In genomic region chr9:7897502-7897901, GRCm38 (mm10) we compare ENCODE assay signal across 8 mouse cellular contexts. TPM values are rescaled to one million over a fixed set of nuclear protein-coding genes. Genes with fewer than 3 reads are reported as not detected.
A peak's percentile ranks its signal among the peaks of the same experiment; 100 is the strongest.
DNase-seq lines count a peak whose midpoint lies in the region; ATAC-seq and TF ChIP-seq lines count a peak whose summit lies in the region.

No protein-coding gene starts in this region.

- no peaks in the 10 kb centered on the region for H3K4me1 ChIP-seq in heart, embryonic 12.5 days (replicated peaks)
- H3K4me1 ChIP-seq in kidney, postnatal 0 days (replicated peaks; ENCODE audit: insufficient read depth, low read length): no peaks in the 10 kb centered on the region

- TF ChIP-seq CTCF in kidney, postnatal 0 days (IDR thresholded peaks at IDR 0.05; ENCODE audit: low read depth): peak; percentile 90

- 0 out of 2 replicates have a peak, but pooled peaks cover 4% of the 10 kb centered on the region for H3K9me3 ChIP-seq in heart, embryonic 12.5 days (replicated peaks)
- no peaks in the 10 kb centered on the region for H3K9me3 ChIP-seq in kidney, postnatal 0 days (replicated peaks; ENCODE audit: low read length)

- peak; percentile 85 to 88 for DNase-seq in B cell, adult 2 months
- DNase-seq in adrenal gland, postnatal 10 days: peak; percentile 78
- peak; percentile 61 for DNase-seq in embryo, embryonic 9.5 days (ENCODE audit: extremely low spot score)
- DNase-seq in kidney, postnatal 0 days (ENCODE audit: low spot score): peak; percentile 81
- DNase-seq in liver: peak; percentile 62
- DNase-seq in spleen, postnatal 14 days (ENCODE audit: low spot score in 2 of 2): peak; percentile 38 to 63

- H3K27ac ChIP-seq in heart, embryonic 12.5 days (ENCODE audit: poor library complexity, severe bottlenecking): no peak overlapping the region
- no peak overlapping the region for H3K27ac ChIP-seq in kidney, postnatal 0 days

- peak; percentile 57; the same call in 1 of the 2 replicates for ATAC-seq in heart, embryonic 12.5 days (ENCODE audit: insufficient number of reproducible peaks, low FRiP score)
- peak; percentile 77 for ATAC-seq in kidney, postnatal 0 days (replicated peaks; ENCODE audit: low FRiP score, low read depth)
- ATAC-seq in monocyte, adult 5-6 weeks (replicated peaks; ENCODE audit: insufficient number of reproducible peaks, low FRiP score, low TSS enrichment, poor library complexity, severe bottlenecking): peak; percentile 87

- no peak overlapping the region for H3K4me2 ChIP-seq in heart, embryonic 12.5 days
- no peak overlapping the region for H3K4me2 ChIP-seq in kidney, postnatal 0 days (ENCODE audit: low read length)

- H3K36me3 ChIP-seq in heart, embryonic 12.5 days: no peaks in the 10 kb centered on the region
- H3K36me3 ChIP-seq in kidney, postnatal 0 days (ENCODE audit: insufficient read depth, low read length): no peaks in the 10 kb centered on the region

- WGBS in heart, embryonic 12.5 days: 0% methylated on average over 3 of the region's 3 CpGs
- WGBS in kidney, postnatal 0 days: 2% methylated on average over 3 of the region's 3 CpGs

- no peak overlapping the region for H3K4me3 ChIP-seq in heart, embryonic 12.5 days
- H3K4me3 ChIP-seq in kidney, postnatal 0 days (replicated peaks; ENCODE audit: low read depth, low read length): no peak overlapping the region

- H3K9ac ChIP-seq in heart, embryonic 12.5 days: no peak overlapping the region
- H3K9ac ChIP-seq in kidney, postnatal 0 days (ENCODE audit: low read depth, low read length): no peak overlapping the region

- H3K27me3 ChIP-seq in heart, embryonic 12.5 days (replicated peaks): no peaks in the 10 kb centered on the region
- no peaks in the 10 kb centered on the region for H3K27me3 ChIP-seq in kidney, postnatal 0 days (ENCODE audit: insufficient read depth, low read length)

RNA-seq across cellular contexts. Expression of gene Birc3, which starts 24.5 kb away (rescaled TPM):
- 10 to 100 TPM; 22.2 to 22.7 TPM for total RNA-seq in adrenal gland, postnatal 10 days (2021)
- 5.8 and 6.0 TPM in 2 replicates for polyA plus RNA-seq in heart, embryonic 12.5 days (2016; fragmentation: Nextera tagmentation; extraction: Ambion mirVana)
- polyA plus RNA-seq in kidney, postnatal 0 days (2015; fragmentation: Nextera tagmentation; extraction: Ambion mirVana): 5.3 and 7.2 TPM in 2 replicates
- 352 to 549 TPM (median 444 TPM) in 3 replicates for total RNA-seq in monocyte, adult 5-6 weeks (2017)

Comparison
In these comparisons a context has a peak if more than half of its experiments do, and no peak if none do; other contexts are left out.
1. RNA of gene Birc3, which starts 24.5 kb away (total RNA-seq): 352 to 549 TPM in monocyte, adult 5-6 weeks; 22.2 to 22.7 TPM in adrenal gland, postnatal 10 days; every median in the first group is over 10 times any median in the second.
2. Peak in every context shown above with its lines, with median percentiles within 50 percentile points of each other: DNase-seq and ATAC-seq.